Mouse (Mus musculus) CH12.LX (cell line): ENCODE results near the gene Cdh18. TPM values are rescaled to one million over a fixed set of nuclear protein-coding genes. Genes with fewer than 3 reads are reported as not detected.

Source experiments
- DNase-seq: peaks from one replicate; pipeline ENCODE4 v3.0.0-alpha.2; 2013; ENCODE audit errors: extremely low read depth
- H3K27ac ChIP-seq: 2 replicates; pipeline ENCODE4 v1.5.1; 2012; ENCODE audit warnings: low read depth, mild to moderate bottlenecking, control low read depth, moderate library complexity; ENCODE audit not compliant: insufficient read depth
- H3K27me3 ChIP-seq: replicated peaks from 2 replicates; pipeline ENCODE3; 2012; ENCODE audit warnings: inconsistent platforms
- H3K36me3 ChIP-seq, 2 experiments: replicated peaks in 1 of 2; 2 replicates each; pipeline versions ENCODE3 to v1.6.1; 2012; ENCODE audit warnings: inconsistent platforms in 1 of 2, low read length in 1 of 2, mild to moderate bottlenecking in 1 of 2, mixed read lengths in 1 of 2, moderate library complexity in 1 of 2; ENCODE audit not compliant: control insufficient read depth in 1 of 2, insufficient read depth in 1 of 2
- H3K4me1 ChIP-seq, 2 experiments: 2 replicates each; pipeline ENCODE4 v1.6.1; 2012; ENCODE audit warnings: inconsistent platforms in 1 of 2, moderate library complexity in 1 of 2; ENCODE audit not compliant: insufficient read depth in 2 of 2, control insufficient read depth in 1 of 2
- H3K4me2 ChIP-seq: 2 replicates; pipeline ENCODE4 v1.6.1; 2012; ENCODE audit warnings: low read depth, mild to moderate bottlenecking, control low read depth; ENCODE audit not compliant: poor library complexity, insufficient read depth, severe bottlenecking
- H3K4me3 ChIP-seq, 3 experiments: fragments of 150-350 bp in 1 of 3; sonication (generic) in 1 of 3; replicated peaks in 1 of 3; 2 replicates each; pipeline versions ENCODE3 to v1.5.1; 2011 to 2012; ENCODE audit warnings: low read depth in 2 of 3, low read length in 2 of 3, mild to moderate bottlenecking in 2 of 3, moderate library complexity in 2 of 3, control low read depth in 1 of 3, improper control_type of control experiment in 1 of 3, inconsistent platforms in 1 of 3, mixed read lengths in 1 of 3; ENCODE audit not compliant: poor library complexity in 1 of 3
- H3K79me2 ChIP-seq: replicated peaks from 2 replicates; pipeline ENCODE4 v1.6.1; 2012; ENCODE audit warnings: mild to moderate bottlenecking, moderate library complexity; ENCODE audit not compliant: control insufficient read depth, poor library complexity, insufficient read depth, severe bottlenecking; ENCODE audit errors: extremely low read depth
- H3K9ac ChIP-seq: 2 replicates; pipeline ENCODE4 v1.6.1; 2012; ENCODE audit warnings: low read depth, mild to moderate bottlenecking, control low read depth, moderate library complexity; ENCODE audit not compliant: insufficient read depth
- H3K9me3 ChIP-seq: replicated peaks from 2 replicates; pipeline ENCODE3; 2012; ENCODE audit warnings: low read length, inconsistent platforms, mixed read lengths
- BHLHE40 ChIP-seq: IDR thresholded peaks from 2 replicates; pipeline ENCODE4 v1.6.1; 2011; ENCODE audit warnings: mild to moderate bottlenecking, low read depth, low read length, improper control_type of control experiment
- CHD2 ChIP-seq: IDR thresholded peaks from 2 replicates; pipeline ENCODE4 v1.6.1; 2011; ENCODE audit warnings: low read length, improper control_type of control experiment
- CTCF ChIP-seq, 2 experiments: IDR thresholded peaks in 1 of 2; conservative IDR thresholded peaks in 1 of 2; 2 replicates each; pipeline ENCODE4 v1.5.1; 2011 to 2012; ENCODE audit warnings: low read depth in 2 of 2, low read length in 2 of 2, improper control_type of control experiment in 1 of 2, inconsistent platforms in 1 of 2, mild to moderate bottlenecking in 1 of 2, moderate library complexity in 1 of 2
- EP300 ChIP-seq: IDR thresholded peaks from 2 replicates; pipeline ENCODE4 v1.6.1; 2011; ENCODE audit warnings: low read length, improper control_type of control experiment
- ETS1 ChIP-seq: conservative IDR thresholded peaks from 2 replicates; pipeline ENCODE4 v1.6.1; 2012; ENCODE audit warnings: low read depth, mild to moderate bottlenecking, inconsistent platforms, low read length, improper control_type of control experiment, moderate library complexity
- GABPA ChIP-seq: IDR thresholded peaks from 2 replicates; pipeline ENCODE4 v1.6.1; 2012; ENCODE audit warnings: low read depth, low read length, improper control_type of control experiment, inconsistent platforms; ENCODE audit not compliant: insufficient replicate concordance
- HCFC1 ChIP-seq: IDR thresholded peaks from 2 replicates; pipeline ENCODE4 v1.6.1; 2012; ENCODE audit warnings: low read depth, mild to moderate bottlenecking, inconsistent platforms, low read length, improper control_type of control experiment
- IRF4 ChIP-seq: IDR thresholded peaks from 2 replicates; pipeline ENCODE4 v1.6.1; 2014; ENCODE audit warnings: low read depth, mild to moderate bottlenecking, inconsistent platforms, low read length, improper control_type of control experiment
- JUN ChIP-seq: IDR thresholded peaks from 2 replicates; pipeline ENCODE4 v1.6.1; 2011; ENCODE audit warnings: low read depth, mild to moderate bottlenecking, low read length, improper control_type of control experiment, moderate library complexity; ENCODE audit not compliant: insufficient read depth
- JUND ChIP-seq: conservative IDR thresholded peaks from 2 replicates; pipeline ENCODE4 v1.6.1; 2011; ENCODE audit warnings: low read depth, low read length, improper control_type of control experiment
- MAFK ChIP-seq: IDR thresholded peaks from 2 replicates; pipeline ENCODE4 v1.6.1; 2011; ENCODE audit warnings: low read length, improper control_type of control experiment; ENCODE audit not compliant: insufficient replicate concordance
- MAZ ChIP-seq: IDR thresholded peaks from 2 replicates; pipeline ENCODE4 v1.6.1; 2012; ENCODE audit warnings: low read depth, mild to moderate bottlenecking, inconsistent platforms, low read length, improper control_type of control experiment, moderate library complexity
- MYC ChIP-seq: IDR thresholded peaks from 2 replicates; pipeline ENCODE4 v1.6.1; 2011; ENCODE audit warnings: low read depth, mild to moderate bottlenecking, improper control_type of control experiment, low read length
- NRF1 ChIP-seq: IDR thresholded peaks from 2 replicates; pipeline ENCODE4 v1.6.1; 2014; ENCODE audit warnings: low read depth, mild to moderate bottlenecking, inconsistent platforms, low read length, improper control_type of control experiment, moderate library complexity
- POLR2A ChIP-seq: IDR thresholded peaks from 2 replicates; pipeline ENCODE4 v1.6.1; 2011; ENCODE audit warnings: low read depth, mild to moderate bottlenecking, improper control_type of control experiment, low read length
- RCOR1 ChIP-seq: conservative IDR thresholded peaks from 2 replicates; pipeline ENCODE4 v1.6.1; 2012; ENCODE audit warnings: low read depth, mild to moderate bottlenecking, inconsistent platforms, low read length, improper control_type of control experiment
- SIN3A ChIP-seq: IDR thresholded peaks from 2 replicates; pipeline ENCODE4 v1.6.1; 2012; ENCODE audit warnings: low read length, improper control_type of control experiment, inconsistent platforms
- TBP ChIP-seq: conservative IDR thresholded peaks from 2 replicates; pipeline ENCODE4 v1.6.1; 2011; ENCODE audit warnings: low read depth, low read length, improper control_type of control experiment
- UBTF ChIP-seq: IDR thresholded peaks from 2 replicates; pipeline ENCODE4 v1.6.1; 2012; ENCODE audit warnings: low read depth, mild to moderate bottlenecking, inconsistent platforms, low read length, improper control_type of control experiment, moderate library complexity
- ZC3H11A ChIP-seq: IDR thresholded peaks from 2 replicates; pipeline ENCODE4 v1.6.1; 2012; ENCODE audit warnings: low read depth, mild to moderate bottlenecking, inconsistent platforms, low read length, improper control_type of control experiment
- ZKSCAN1 ChIP-seq: IDR thresholded peaks from 2 replicates; pipeline ENCODE4 v1.6.1; 2012; ENCODE audit warnings: low read depth, inconsistent platforms, low read length, improper control_type of control experiment, borderline replicate concordance
- dilution Hi-C: fragments of 300-500 bp; cut with MboI; formaldehyde crosslinking; loops from 2 replicates; pipeline ENCODE4 v1.14.3; 2020; ENCODE audit warnings: low sequenced_read_pairs; ENCODE audit not compliant: extremely low pct_unique_long_range_greater_than_20kb, extremely low pct_ligation_motif_present
- in situ Hi-C: fragments of 300-500 bp; cut with MboI; formaldehyde crosslinking; loops from 3 replicates; pipeline ENCODE4 v1.14.3; 2019; ENCODE audit warnings: low sequenced_read_pairs, low pct_ligation_motif_present, low pct_unique_long_range_greater_than_20kb, mixed read lengths
- polyA plus RNA-seq: library from polyadenylated mRNA; unstranded; fragments of >175 nt; gene quantifications from 2 replicates; pipeline ENCODE4 v1.2.1, GENCODE M21; 2012; ENCODE audit warnings: low read depth; ENCODE audit not compliant: insufficient read length
- total RNA-seq, 2 experiments: library from RNA; depleted of rRNA; stranded (reverse); fragments of 300-350 nt in 1 of 2; fragments of >200 nt in 1 of 2; gene quantifications; 2 replicates each; pipeline ENCODE4 v1.2.3; 2012 to 2014

The Cdh18 gene
- total and polyA plus RNA-seq, 3 experiments: not detected

- Histone ChIP-seq H3K4me3 (no peak overlapping the region), H3K9me3 (peaks cover 21% of the 10 kb centered on the region), H3K79me2 (no peaks in the 10 kb centered on the region), H3K9ac (no peak overlapping the region), H3K27me3 (no peaks in the 10 kb centered on the region), H3K36me3 (no peaks in the 10 kb centered on the region), H3K4me2 (no peak overlapping the region), H3K4me1 (no peaks in the 10 kb centered on the region), H3K27ac (no peak overlapping the region)
- DNase-seq: no peak
- TF ChIP-seq CHD2 (no peak), UBTF (no peak), RCOR1 (no peak)
- dilution Hi-C loops (no loop called here), in situ Hi-C loops (no loop called here)
Observed at GRCm38 (mm10) chr15:23351078-23351477, 802.3 kb downstream of the Cdh18 start.

- Histone ChIP-seq H3K36me3 (no peaks in the 10 kb centered on the region), H3K9ac (no peak overlapping the region), H3K4me3 (no peak overlapping the region), H3K4me2 (no peak overlapping the region), H3K79me2 (no peaks in the 10 kb centered on the region), H3K27me3 (no peaks in the 10 kb centered on the region), H3K9me3 (peaks cover 27% of the 10 kb centered on the region), H3K4me1 (no peaks in the 10 kb centered on the region), H3K27ac (no peak overlapping the region)
- no peak for DNase-seq
- dilution Hi-C loops: no loop called here
- in situ Hi-C loops: no loop called here
- TF ChIP-seq ETS1: no peak
- TF ChIP-seq EP300: no peak
- TF ChIP-seq BHLHE40: no peak
Observed at GRCm38 (mm10) chr15:23366325-23366724, 817.5 kb downstream of the Cdh18 start.

- dilution Hi-C loops: no loop called here
- TF ChIP-seq MYC (no peak), MAFK (no peak), GABPA (no peak), MAZ (no peak), JUND (no peak), NRF1 (no peak), HCFC1 (no peak), TBP (no peak), POLR2A (no peak), IRF4 (no peak), ZKSCAN1 (no peak), CTCF (conservative IDR thresholded peaks at IDR 0.05 in 1 of 2, IDR thresholded peaks at IDR 0.05 in 1 of 2; ENCODE audit: low read depth in 2 of 2, low read length in 2 of 2) (no peak), SIN3A (no peak), UBTF (no peak), JUN (no peak), ZC3H11A (no peak)
- Histone ChIP-seq H3K27me3 (no peaks in the 10 kb centered on the region), H3K36me3 (no peaks in the 10 kb centered on the region), H3K79me2 (no peaks in the 10 kb centered on the region), H3K4me3 (no peak overlapping the region), H3K27ac (no peak overlapping the region), H3K9ac (no peak overlapping the region), H3K9me3 (peaks cover 24% of the 10 kb centered on the region), H3K4me1 (no peaks in the 10 kb centered on the region), H3K4me2 (no peak overlapping the region)
- no peak for DNase-seq
- in situ Hi-C loops: no loop called here
Observed at GRCm38 (mm10) chr15:23367712-23368111, 818.9 kb downstream of the Cdh18 start.
